Mouse (Mus musculus): ENCODE measurements at regions not wholly inside any gene's neighbourhood (a gene's known extent, or its start where the extent isn't known, plus 50 kb on each side); places are given as distances from the start of the nearest gene placed in this dataset.

GRCm38 (mm10) chr3:143778161-143778560 lies 426.9 kb downstream of the Lmo4 start:
- ATAC-seq, result peak; percentile 85
- in situ Hi-C loops (cut with MboI; ENCODE audit: low pct_unique_long_range_greater_than_20kb), result no loop called here
- peak; percentile 41 for DNase-seq (ENCODE audit: low read depth, low spot score)
- no peaks in the 10 kb centered on the region for H3K27me3 ChIP-seq
- CTCF ChIA-PET, result interaction anchor here (1.3 to 1.6 kb wide), 4 partner anchors 8 to 25 kb away, joined by 3 to 5 read pairs (median 4); no protein-coding TSS in a partner anchor
- TF ChIP-seq CTCF (IDR thresholded peaks at IDR 0.05), result no peak
- POLR2A ChIA-PET, result no interaction called here

DNA sequence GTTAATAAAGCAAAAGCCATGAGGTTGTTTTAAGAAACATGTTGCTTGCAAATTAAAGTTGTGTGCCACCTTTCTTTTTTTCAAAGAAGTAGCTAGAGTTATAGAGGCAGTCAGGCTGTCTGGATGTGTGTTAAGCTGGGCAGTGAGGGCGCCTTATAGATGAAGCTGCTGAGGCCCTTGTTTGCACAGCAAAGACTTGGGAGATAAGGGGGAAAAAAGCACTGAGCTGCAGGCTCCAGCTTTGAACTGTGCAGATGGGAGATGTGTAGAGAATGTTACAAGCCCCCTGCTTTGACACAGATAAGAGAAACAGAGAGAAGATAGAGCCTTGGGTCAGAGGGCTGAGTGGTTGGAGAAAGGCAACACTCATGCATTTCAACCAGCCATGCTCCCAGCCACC lies 445.7 kb downstream of the Lmo4 start:
- POLR2A ChIA-PET, result no interaction called here
- no peak for TF ChIP-seq CTCF (IDR thresholded peaks at IDR 0.05)
- no peaks in the 10 kb centered on the region for H3K27me3 ChIP-seq
- ATAC-seq, result no peak
- DNase-seq (ENCODE audit: low read depth, low spot score), result no peak
- in situ Hi-C loops (cut with MboI; ENCODE audit: low pct_unique_long_range_greater_than_20kb), result no loop called here
- CTCF ChIA-PET, result interaction anchor here (1.0 to 1.5 kb wide), 4 partner anchors 12 to 108 kb away, joined by 3 to 8 read pairs (median 4); no protein-coding TSS in a partner anchor

- H3K27me3 ChIP-seq, result no peaks in the 10 kb centered on the region
- ChIA-PET CTCF (interaction anchor here (1.0 to 2.4 kb wide), 5 partner anchors 9 to 34 kb away, joined by 3 to 5 read pairs (median 4); no protein-coding TSS in a partner anchor), POLR2A (no interaction called here)
- DNase-seq (ENCODE audit: low read depth, low spot score) (no peak), ATAC-seq (no peak)
- TF ChIP-seq CTCF (IDR thresholded peaks at IDR 0.05), result no peak
- in situ Hi-C loops (cut with MboI; ENCODE audit: low pct_unique_long_range_greater_than_20kb), result no loop called here
Measured at GRCm38 (mm10) chr3:143753197-143753596, 451.8 kb downstream of the Lmo4 start.

DNA sequence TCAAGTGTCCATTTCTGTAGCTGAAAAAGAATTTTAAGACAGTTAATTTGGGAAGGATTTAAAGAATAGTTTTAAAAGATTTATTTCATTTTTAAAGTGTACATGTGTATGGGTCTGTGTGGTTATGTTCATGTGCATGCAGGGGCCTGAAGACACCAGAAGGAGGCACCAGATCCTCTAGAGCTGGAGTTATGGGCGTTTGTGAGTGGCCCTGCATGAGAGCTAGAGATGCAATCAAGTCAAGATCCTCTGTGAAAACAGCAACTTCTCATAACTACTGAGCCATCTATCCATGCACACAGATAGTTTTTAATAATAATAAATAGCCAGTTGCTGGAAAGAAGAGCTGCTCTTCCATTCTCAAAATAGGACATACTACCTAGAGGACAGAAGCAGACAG lies 452.4 kb downstream of the Lmo4 start:
- CTCF ChIA-PET, result interaction anchor here (1.0 to 2.4 kb wide), 5 partner anchors 9 to 33 kb away, joined by 3 to 5 read pairs (median 3); no protein-coding TSS in a partner anchor
- TF ChIP-seq CTCF (IDR thresholded peaks at IDR 0.05), result peak; percentile 54
- H3K27me3 ChIP-seq, result no peaks in the 10 kb centered on the region
- DNase-seq (ENCODE audit: low read depth, low spot score) (no peak), ATAC-seq (no peak)
- POLR2A ChIA-PET, result no interaction called here
- in situ Hi-C loops (cut with MboI; ENCODE audit: low pct_unique_long_range_greater_than_20kb), result no loop called here

- no peaks in the 10 kb centered on the region for H3K27me3 ChIP-seq
- ChIA-PET POLR2A (interaction anchor here (0.7 kb wide), 1 partner anchor 736 kb away, joined by 3 read pairs; no protein-coding TSS in a partner anchor), CTCF (no interaction called here)
- in situ Hi-C loops (cut with MboI; ENCODE audit: low pct_unique_long_range_greater_than_20kb), result no loop called here
- ATAC-seq, result no peak
- DNase-seq (ENCODE audit: low read depth, low spot score), result no peak
- no peak for TF ChIP-seq CTCF (IDR thresholded peaks at IDR 0.05)
Measured at GRCm38 (mm10) chr3:143750128-143750527, 454.9 kb downstream of the Lmo4 start.

- CTCF ChIA-PET, result interaction anchor here (0.8 to 2.8 kb wide), 9 partner anchors 9 to 454 kb away, joined by 3 to 12 read pairs (median 3); no protein-coding TSS in a partner anchor
- no peaks in the 10 kb centered on the region for H3K27me3 ChIP-seq
- no peak for DNase-seq (ENCODE audit: low read depth, low spot score)
- in situ Hi-C loops (cut with MboI; ENCODE audit: low pct_unique_long_range_greater_than_20kb), result loop anchor here (10.0 kb wide), 1 partner anchor 641 kb away; no protein-coding TSS in a partner anchor
- no peak for TF ChIP-seq CTCF (IDR thresholded peaks at IDR 0.05)
- POLR2A ChIA-PET, result interaction anchor here (1.7 kb wide), 1 partner anchor 461 kb away, joined by 6 read pairs; the partner anchor contains the start of gene Lmo4
- ATAC-seq, result peak; percentile 23
Measured at GRCm38 (mm10) chr3:143743649-143744048, 461.4 kb downstream of the Lmo4 start.

DNA sequence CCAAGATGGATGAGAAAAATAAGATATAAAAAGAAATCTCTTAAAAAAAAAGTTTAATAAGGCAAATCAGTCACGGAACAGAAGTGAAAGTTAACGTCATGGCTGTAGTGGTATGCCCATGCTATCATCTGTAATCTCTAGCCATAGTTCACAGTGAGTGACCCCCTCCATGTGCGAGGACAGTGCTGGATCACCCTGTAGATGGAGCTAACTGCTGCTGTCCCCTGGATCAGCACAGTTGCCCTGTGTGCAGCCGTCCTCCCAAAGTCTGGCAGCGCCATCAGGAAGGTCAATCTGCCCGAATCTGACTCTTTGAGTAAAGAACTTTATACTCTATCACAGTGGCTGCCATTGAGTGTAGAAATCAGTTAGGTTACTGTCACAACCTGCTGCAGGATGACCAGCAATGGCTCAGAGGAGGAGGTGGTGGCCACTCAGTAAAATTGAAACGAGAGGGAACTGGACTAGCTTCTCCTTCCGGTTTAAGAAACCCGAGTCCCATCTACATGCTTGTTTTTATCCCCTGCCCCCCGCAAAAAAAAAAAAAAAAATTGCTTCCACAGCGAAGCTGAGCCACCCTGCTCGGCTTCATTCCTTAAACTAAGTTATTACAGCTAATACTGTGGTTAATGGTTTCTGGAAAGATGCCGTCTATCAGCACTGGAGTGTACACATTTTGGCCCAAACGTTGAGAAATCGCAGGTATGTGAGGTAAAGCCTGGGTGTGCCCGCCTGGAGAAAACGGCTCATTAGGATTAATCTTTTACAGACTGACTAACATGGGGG lies 462.0 kb downstream of the Lmo4 start:
- DNase-seq (ENCODE audit: low read depth, low spot score) (peak; percentile 94), ATAC-seq (peak; percentile 86)
- in situ Hi-C loops (cut with MboI; ENCODE audit: low pct_unique_long_range_greater_than_20kb), result loop anchor here (10.0 kb wide), 1 partner anchor 642 kb away; no protein-coding TSS in a partner anchor
- POLR2A ChIA-PET, result interaction anchor here (0.6 to 1.7 kb wide), 3 partner anchors 449 to 462 kb away, joined by 3 to 7 read pairs (median 6); partner anchors contain the start of gene Lmo4
- H3K27me3 ChIP-seq, result no peaks in the 10 kb centered on the region
- TF ChIP-seq CTCF (IDR thresholded peaks at IDR 0.05), result peak; percentile 47
- CTCF ChIA-PET, result interaction anchor here (0.7 to 2.8 kb wide), 14 partner anchors 10 to 494 kb away, joined by 3 to 12 read pairs (median 3); no protein-coding TSS in a partner anchor

- no peaks in the 10 kb centered on the region for H3K27me3 ChIP-seq
- no peak for DNase-seq (ENCODE audit: low read depth, low spot score)
- ChIA-PET POLR2A (no interaction called here), CTCF (interaction anchor here (1.2 to 2.0 kb wide), 2 partner anchors 13 to 30 kb away, joined by 3 to 5 read pairs; no protein-coding TSS in a partner anchor)
- TF ChIP-seq CTCF (IDR thresholded peaks at IDR 0.05), result no peak
- no peak for ATAC-seq
- in situ Hi-C loops (cut with MboI; ENCODE audit: low pct_unique_long_range_greater_than_20kb), result no loop called here
Measured at GRCm38 (mm10) chr3:143738676-143739075, 466.3 kb downstream of the Lmo4 start.

GRCm38 (mm10) chr3:143737844-143738243 lies 467.2 kb downstream of the Lmo4 start:
- no peak for TF ChIP-seq CTCF (IDR thresholded peaks at IDR 0.05)
- in situ Hi-C loops (cut with MboI; ENCODE audit: low pct_unique_long_range_greater_than_20kb), result no loop called here
- ATAC-seq, result no peak
- POLR2A ChIA-PET, result no interaction called here
- no peaks in the 10 kb centered on the region for H3K27me3 ChIP-seq
- CTCF ChIA-PET, result interaction anchor here (1.7 to 2.0 kb wide), 2 partner anchors 12 to 139 kb away, joined by 3 to 5 read pairs; no protein-coding TSS in a partner anchor
- DNase-seq (ENCODE audit: low read depth, low spot score), result no peak

DNA sequence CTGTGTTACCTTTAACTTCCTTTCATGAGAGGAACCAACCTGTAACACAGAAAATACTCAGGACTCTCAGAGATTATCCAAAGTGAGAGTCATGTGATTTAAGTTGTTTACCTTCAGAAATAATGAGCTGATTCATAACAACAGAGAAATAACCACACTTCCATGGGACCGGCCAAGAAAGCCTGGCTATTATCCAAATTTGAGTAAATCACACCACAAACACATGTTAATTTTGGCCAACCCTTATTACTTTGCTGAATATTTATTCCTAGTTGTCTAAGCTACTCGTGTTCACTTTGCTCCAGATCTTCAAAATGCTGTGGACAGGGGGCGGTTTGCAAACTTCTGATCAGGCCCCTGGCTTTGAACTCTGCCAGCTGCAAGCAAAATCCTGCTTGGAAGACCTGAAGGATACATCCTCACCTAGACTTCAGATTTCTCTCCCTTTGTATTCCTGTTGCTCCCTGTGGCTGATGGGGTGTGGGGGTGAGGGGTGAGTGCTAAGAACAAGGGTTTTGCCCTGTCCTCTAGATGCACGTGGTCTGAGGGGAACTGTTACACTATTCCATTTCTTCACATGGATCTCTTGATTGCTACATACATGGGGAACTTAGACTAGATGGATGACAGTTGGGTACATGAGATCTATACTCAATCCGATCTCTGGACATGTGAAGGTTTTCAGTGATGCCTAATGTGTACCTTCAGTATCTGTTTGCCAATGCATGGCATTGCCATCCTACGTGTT lies 468.2 kb downstream of the Lmo4 start:
- in situ Hi-C loops (cut with MboI; ENCODE audit: low pct_unique_long_range_greater_than_20kb), result no loop called here
- no peak for ATAC-seq
- TF ChIP-seq CTCF (IDR thresholded peaks at IDR 0.05), result no peak
- ChIA-PET POLR2A (no interaction called here), CTCF (interaction anchor here (0.9 to 1.7 kb wide), 4 partner anchors 13 to 138 kb away, joined by 3 to 4 read pairs (median 3); no protein-coding TSS in a partner anchor)
- no peaks in the 10 kb centered on the region for H3K27me3 ChIP-seq
- no peak for DNase-seq (ENCODE audit: low read depth, low spot score)

Measured in Patski (cell line).